Mouse (Mus musculus) thymus, postnatal 36 days (tissue): ENCODE results near the gene Limch1.

Experiments used
- DNase-seq, 2 experiments: peaks; one replicate each; pipeline ENCODE4 v3.0.0; 2022; ENCODE audit warnings: mixed read lengths in 2 of 2

Gene Limch1

GRCm38 (mm10) chr5:66745390-66745995 lies at the start of gene Limch1:
Gene Limch1 (plus strand): TSS chr5:66745827.
- DNase-seq: peak in 1 of 2 experiments; percentile 3

DNA sequence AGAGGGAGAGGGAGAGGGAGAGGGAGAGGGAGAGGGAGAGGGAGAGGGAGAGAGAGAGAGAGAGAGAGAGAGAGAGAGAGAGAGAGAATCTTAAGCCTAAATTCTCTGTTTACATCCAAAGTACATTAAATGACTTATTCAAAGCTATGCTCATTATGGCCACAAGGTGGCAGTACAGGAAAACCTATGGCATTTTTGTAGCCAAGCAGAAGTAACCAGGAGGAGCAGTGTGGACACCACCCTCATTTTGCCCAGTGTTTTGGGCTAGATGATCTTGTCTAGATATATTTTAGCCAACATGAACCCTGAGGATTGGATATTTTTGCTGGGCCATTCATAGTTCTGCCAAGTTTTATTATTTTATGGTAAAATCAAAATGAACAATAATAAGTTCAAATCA lies 48.5 kb upstream of the Limch1 start:
- no peak for DNase-seq

- DNase-seq: no peak
These were observed 45.7 kb upstream of the Limch1 start for GRCm38 (mm10) chr5:66699911-66700310.

- DNase-seq: no peak
These were observed 43.7 kb upstream of the Limch1 start for GRCm38 (mm10) chr5:66701951-66702350.

DNA sequence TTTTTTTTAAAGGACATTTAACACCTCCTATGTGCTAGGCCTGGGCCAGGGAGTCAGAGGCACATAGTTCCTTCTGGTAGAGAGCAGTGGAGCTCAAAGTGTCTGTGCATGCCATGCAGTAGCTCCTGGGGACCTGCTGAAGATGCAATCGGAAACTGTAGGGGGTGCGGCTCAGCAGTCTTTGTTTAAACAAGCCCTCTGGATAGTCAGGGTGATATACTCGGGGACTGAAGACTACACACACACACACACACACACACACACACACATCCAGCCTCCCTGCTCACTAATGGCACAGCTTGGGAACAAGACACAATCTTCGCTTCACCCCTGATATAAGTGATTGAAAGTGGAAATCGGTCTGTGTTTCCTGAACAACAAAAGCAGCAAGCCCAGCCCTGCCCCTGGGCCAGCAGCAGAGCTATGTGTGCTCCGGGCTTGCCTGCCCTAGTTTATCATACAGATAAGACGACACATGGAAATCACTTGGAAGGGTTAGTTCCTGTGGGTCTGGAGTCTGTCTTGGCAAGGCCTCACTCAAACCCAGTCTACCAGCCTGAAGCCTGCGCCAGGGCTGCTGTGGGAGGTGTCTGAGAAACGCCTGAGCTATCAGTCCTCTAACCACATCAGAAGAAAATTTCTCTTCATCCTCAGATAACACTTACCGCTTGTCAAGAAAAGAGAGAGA lies 42.2 kb upstream of the Limch1 start:
- no peak for DNase-seq

GRCm38 (mm10) chr5:66707859-66708258 lies 37.8 kb upstream of the Limch1 start:
- DNase-seq: no peak

- no peak for DNase-seq
These were observed 35.1 kb upstream of the Limch1 start for GRCm38 (mm10) chr5:66710445-66711019.

GRCm38 (mm10) chr5:66712801-66713200 lies 32.8 kb upstream of the Limch1 start:
- no peak for DNase-seq

- no peak for DNase-seq
These were observed 30.1 kb upstream of the Limch1 start for GRCm38 (mm10) chr5:66715498-66715931.

GRCm38 (mm10) chr5:66717931-66718330 lies 27.7 kb upstream of the Limch1 start:
- no peak for DNase-seq

- no peak for DNase-seq
These were observed 27.2 kb upstream of the Limch1 start for GRCm38 (mm10) chr5:66718413-66718812.

- no peak for DNase-seq
These were observed 26.7 kb upstream of the Limch1 start for GRCm38 (mm10) chr5:66718880-66719279.

DNA sequence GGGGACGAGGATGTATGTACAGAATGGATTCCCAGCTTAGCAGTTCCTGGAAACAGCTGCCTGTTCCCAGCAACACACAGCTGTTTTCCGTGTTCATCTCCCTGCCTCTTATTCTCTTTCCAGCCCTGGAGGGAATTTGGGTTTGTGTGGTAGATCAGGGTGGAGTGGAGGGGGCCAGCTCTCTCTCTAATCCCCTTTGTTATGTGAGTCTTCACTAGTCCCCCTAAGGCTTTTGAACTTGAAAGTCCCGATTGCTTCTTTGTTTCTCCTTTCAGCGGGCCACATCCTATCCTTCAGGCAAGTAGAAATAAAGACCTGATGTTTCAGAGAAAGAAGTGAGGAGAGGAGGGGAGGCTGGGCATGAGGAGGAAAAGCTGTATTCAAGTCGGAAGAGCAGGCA lies 24.7 kb upstream of the Limch1 start:
- no peak for DNase-seq

DNA sequence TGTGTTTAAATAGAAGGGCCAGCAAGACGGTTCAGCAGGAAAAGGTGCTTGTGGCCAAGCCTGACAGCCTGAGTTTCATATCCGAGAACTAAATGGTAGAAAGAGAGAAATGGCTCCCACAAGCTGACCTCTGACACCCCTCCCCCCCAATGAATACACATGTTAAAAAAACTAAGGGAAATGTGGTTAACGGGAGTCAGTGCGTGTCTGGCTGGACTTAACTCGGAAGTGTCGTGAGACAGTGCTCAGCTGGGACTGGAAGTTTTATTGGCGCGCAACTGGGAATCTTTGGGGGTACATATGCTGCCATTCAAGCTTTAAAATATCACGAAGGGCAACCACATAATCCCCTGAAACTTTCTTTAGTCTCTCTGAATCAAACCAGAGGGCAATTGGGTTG lies 23.0 kb upstream of the Limch1 start:
- DNase-seq: no peak

DNA sequence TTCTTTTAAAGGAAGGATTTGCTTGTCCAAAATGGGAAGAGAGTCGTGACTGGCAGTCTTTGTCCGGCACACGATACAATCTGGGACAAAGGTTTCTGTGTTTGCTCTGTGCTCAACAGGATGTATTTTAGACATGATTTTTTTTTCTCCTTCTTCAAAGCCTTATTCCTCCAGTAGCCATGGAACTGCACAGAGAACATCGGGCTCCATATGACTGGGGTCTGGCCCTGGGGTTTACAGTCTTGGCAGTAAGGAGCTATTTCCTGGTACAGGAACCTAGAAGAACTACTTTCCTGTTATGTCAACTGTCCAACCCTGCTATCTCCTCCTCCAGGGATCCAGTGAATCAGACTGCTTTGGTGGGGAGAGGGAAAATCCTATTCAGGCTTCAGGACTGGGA lies 22.6 kb upstream of the Limch1 start:
- no peak for DNase-seq

DNA sequence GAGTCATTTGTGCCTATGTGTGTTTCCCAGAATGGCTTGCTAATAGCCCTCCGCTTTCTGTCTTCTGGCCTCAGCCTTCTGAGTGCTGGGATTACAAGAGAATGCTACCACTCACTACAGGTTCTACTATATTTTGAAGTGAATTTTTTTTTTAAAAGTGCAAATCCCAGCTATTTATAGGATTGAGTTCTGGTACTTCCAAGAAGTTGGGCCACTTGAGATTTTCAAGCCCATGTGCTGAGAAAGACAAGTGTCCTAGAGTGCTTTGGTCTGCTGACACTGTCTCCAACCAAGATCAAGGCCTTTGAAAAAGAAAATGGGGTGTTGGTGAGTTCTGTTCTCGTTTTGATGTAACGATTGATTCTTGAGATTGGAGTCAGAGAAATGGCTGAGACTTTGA lies 22.0 kb upstream of the Limch1 start:
- no peak for DNase-seq

- DNase-seq: no peak
These were observed 16.3 kb upstream of the Limch1 start for GRCm38 (mm10) chr5:66729306-66729705.

DNA sequence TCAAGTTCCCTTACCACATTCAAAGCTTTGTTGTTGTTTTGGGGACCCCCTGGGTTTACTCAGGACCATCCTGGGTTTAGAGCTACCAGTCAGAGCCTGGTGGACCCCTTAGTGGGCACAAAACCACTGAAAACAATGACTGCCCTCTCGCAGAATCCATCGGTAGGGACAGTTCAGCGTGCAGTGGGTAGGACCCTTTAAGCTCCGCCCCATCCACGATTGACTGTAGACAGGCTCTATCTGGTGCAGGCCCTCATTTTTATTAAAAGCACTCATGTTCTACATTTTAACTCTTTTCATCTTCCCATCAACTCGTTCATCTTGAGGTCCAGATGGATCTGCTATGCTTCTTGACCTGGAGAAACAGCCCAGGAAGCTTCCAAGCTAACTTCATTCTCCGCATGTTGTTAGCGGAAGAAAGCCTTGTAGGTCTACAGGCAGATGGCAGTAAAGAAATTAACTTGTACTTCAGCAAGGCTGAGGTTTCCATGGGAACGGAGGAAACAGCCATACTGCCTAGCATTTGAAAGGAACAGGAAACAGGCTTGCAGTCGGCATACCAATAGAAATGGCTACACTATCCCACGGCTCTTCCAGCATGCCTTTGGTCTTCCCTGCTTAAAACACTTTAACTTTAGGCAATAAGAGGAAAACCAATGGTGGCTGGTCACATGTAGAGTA lies 14.9 kb upstream of the Limch1 start:
- DNase-seq: no peak

DNA sequence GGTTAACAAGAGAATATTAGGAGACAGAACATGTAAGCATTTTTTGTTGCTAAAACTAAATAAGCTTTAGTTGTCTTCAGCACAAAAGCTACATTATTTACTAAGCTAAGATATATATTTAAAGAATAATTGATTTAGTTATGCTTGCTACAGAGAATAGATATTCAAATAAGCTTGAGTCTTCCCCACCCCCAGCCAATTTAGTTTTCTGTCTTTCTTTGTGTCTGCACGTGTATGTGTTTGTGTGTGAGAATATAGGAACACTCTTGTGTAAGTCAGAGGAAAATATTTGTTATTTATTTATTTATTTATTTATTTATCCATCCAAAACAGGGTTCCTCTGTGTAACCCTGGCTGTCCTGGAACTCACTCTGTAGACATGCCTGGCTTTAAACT lies 14.3 kb upstream of the Limch1 start:
- DNase-seq: no peak

DNA sequence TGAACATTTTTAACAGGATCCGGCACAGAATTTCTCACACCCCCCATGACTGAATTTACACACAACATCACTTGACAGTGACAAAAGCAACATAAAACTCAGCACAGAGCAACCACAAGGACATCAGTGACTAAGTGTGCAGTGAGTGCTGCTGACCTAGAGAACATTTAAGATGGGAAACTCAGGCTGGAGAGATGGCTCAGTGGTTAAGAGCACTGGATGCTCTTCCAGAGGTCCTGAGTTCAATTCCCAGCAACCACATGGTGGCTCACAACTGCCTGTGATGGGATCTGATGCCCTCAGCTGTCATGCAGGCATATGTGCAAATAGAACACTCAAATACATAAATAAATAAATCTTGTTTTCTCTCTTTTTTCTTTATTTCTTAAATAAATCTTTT lies 12.1 kb upstream of the Limch1 start:
- no peak for DNase-seq

DNA sequence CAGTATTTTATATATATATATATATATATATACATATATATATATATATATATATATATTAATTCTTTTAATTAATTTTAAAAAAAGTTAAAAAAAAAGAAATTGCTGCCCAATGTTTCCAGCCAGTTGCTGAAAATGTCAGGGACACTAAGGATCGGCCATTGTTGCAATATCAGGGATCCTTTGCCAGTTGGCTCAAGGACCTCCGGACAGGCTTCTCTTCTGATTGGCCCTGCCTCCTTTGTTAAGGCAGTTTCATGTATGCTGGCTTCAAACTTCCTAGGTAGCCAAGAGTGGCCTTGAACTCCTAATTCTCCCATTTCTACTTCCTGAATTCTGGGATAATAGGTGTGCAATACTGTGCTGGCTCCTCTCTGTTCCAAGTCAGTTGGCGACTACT lies 6.3 kb upstream of the Limch1 start:
- no peak for DNase-seq

GRCm38 (mm10) chr5:66745996-66746681 lies 512 bp downstream of the Limch1 start:
- no peak for DNase-seq

DNA sequence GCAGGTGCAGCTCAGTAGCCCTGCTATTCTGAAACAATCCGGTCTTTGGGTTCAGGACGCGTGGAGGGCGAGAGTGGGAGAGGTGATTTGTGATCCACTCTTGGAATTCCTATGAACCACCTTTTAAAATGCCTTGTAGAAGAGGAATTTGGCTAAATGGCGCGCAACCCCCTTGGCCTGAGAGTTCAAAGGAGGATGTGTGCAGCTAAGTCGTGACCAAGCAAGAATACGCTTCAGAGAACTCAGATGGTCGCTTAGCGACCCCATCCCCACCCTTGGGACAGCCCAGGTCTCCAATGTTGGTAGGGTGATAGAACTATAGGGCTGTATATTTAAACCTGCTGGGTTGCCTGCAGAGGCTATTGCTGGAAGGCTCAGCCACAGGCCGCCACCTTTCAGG lies 1.1 kb downstream of the Limch1 start:
- no peak for DNase-seq
